Mouse (Mus musculus) lung, adult 2 months (tissue): ENCODE results near the gene Gramd1b.

Source experiments
- CTCF ChIP-seq: fragments of 200-500 bp; IDR thresholded peaks from 2 replicates; pipeline ENCODE4 v1.5.1; 2011; ENCODE audit warnings: mild to moderate bottlenecking, low read length, control low read depth; ENCODE audit not compliant: insufficient read depth
- POLR2A ChIP-seq: fragments of 200-500 bp; IDR thresholded peaks from 2 replicates; pipeline ENCODE4 v1.6.1; 2011; ENCODE audit warnings: low read depth, mild to moderate bottlenecking, control low read depth, low read length, borderline replicate concordance; ENCODE audit errors: extremely low read depth

DNA sequence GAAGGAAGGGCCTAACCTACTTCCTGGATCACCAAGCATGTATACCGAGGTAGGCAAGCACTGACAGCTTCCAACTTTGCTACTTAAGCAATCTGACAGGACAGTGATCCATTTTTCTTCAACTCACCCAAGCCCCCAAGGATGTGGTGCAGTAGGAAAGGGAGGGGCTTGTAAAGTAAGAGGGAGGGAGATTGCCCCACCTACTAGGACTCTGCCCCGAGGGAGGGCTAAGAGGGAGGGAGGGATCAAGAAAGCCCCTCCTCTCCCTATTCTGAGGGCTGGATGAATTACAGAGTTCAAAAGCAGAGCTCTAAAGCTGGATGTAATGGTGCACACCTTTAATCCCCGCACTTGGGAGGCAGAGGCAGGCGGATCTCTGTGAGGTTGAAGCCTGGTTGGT is 117.6 kb downstream of the Gramd1b start:
- TF ChIP-seq CTCF (no peak), POLR2A (no peak)
